Mouse (Mus musculus) cerebellum, postnatal 36 days (tissue): ENCODE results near the gene Cysrt1.
A peak's percentile ranks its signal among the peaks of the same experiment; 100 is the strongest.

Experiments used
- DNase-seq, 2 experiments: peaks; one replicate each; pipeline ENCODE4 v3.0.0; 2021 to 2022; ENCODE audit warnings: mixed read lengths in 2 of 2

Cysrt1 gene

GRCm38 (mm10) chr2:25203631-25204214 lies 38.5 kb downstream of the Cysrt1 start:
- no peak for DNase-seq

DNA sequence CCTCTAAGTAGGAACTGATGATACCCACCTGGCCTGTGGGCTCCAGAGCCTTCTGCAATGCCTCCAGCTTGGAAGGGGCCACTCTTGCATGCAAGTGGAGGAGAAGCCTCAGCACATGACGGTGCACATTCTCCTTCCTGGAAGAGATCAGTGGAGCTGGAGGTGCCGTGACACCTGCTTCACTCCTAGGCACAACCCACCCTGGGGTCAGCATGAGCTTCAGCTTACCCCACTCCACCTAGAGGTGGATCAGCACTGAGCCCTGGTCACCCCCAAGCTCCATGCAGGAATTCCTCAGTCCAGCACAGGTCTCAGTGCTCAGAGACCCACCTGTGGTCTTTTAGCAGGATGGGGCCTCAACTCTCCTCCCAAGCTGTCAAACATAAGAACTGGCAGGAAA lies 41.6 kb downstream of the Cysrt1 start:
- DNase-seq: no peak

DNA sequence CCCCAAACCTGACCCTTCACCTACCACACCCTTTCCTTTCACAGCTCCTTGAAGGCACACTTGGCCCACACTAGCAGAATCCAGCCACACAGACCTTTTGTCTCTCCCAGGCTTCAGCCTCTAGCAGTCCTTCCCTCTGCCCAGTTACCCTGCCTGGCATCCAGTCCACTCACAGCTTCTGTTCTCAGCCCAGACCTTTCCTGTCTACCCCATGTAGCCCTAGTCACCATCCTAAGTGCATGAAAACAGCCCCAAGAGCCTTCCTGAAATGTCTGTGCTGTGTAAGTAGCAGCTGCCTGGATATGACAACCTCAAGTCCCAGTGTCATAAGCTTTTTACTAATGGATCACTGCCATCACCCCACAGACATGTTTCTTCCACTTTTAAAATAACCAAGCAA lies 44.3 kb downstream of the Cysrt1 start:
- no peak for DNase-seq

DNA sequence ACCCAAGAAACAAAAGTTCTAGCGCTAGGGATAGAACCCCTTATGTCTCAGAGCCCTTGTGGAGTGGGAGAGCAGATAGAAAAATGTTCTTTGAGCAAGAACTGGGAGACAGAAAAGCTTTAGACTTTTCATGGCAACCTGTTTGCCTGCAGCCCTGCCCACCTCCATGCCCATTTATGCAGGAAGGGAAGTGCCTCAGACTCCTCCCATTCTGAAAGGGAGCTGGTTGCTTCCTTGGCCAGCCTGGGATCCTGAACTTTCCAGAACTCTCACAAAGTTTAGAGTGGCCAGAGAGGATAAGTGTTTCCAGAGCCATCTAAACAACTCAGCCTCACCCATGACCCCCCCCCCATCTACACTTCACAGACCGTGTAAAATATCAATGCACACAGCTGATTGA lies 45.1 kb downstream of the Cysrt1 start:
- DNase-seq: no peak

- peak in 1 of 2 experiments; percentile 6 for DNase-seq
These were observed 45.9 kb downstream of the Cysrt1 start, which contains the start of gene Tor4a for GRCm38 (mm10) chr2:25196172-25196954. TSS of gene Tor4a (minus strand) at chr2:25196886.

GRCm38 (mm10) chr2:25195211-25196156 lies 46.8 kb downstream of the Cysrt1 start:
- peak in 1 of 2 experiments; percentile 9 for DNase-seq

GRCm38 (mm10) chr2:25194486-25195171 lies 47.6 kb downstream of the Cysrt1 start:
- DNase-seq: peak in 1 of 2 experiments; percentile 2

GRCm38 (mm10) chr2:25194006-25194405 lies 48.2 kb downstream of the Cysrt1 start:
- DNase-seq: no peak

DNA sequence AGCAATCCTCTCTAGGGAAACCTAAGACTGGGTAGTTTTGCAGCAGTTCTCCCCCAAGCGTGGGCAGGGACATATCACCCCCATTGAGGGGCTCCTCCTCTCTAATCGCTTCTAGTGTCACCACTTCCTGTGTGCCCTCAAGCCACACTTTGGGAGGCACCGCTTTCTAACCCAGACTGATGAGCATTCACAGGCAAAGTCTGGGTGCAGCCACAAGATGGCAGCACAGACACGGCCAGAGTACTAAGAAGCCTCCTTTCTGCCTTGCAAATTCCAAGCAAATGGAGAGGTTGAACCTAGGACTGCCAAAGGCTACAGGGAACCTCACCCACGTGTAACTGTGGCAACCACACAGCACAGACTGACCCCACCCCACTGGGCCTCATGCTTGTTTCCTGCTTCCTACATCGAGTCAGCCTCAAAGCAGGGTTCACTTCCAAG lies 48.9 kb downstream of the Cysrt1 start:
- peak; percentile 87 to 89 for DNase-seq
